Mouse (Mus musculus) hindbrain, embryonic 11.5 days (tissue): ENCODE measurements around the gene Celsr2. TPM values are rescaled to one million over a fixed set of nuclear protein-coding genes. Genes with fewer than 3 reads are reported as not detected.
A peak's percentile ranks its signal among the peaks of the same experiment; 100 is the strongest.

Experiments used
- ATAC-seq: fragments of 200-750 bp; cut with Nextera tagmentation; 2 replicates; pipeline ENCODE4 v1.8.0; 2017; ENCODE audit warnings: mild to moderate bottlenecking, moderate TSS enrichment, moderate library complexity; ENCODE audit not compliant: low FRiP score
- DNase-seq: peaks from one replicate; pipeline ENCODE4 v3.0.0-alpha.2; 2015; ENCODE audit warnings: low spot score
- H3K27ac ChIP-seq: fragments of 300-500 bp; sonication (generic); 2 replicates; pipeline ENCODE4 v1.5.1; 2014; ENCODE audit warnings: mild to moderate bottlenecking, low read depth, low read length
- H3K27me3 ChIP-seq: fragments of 300-500 bp; sonication (generic); 2 replicates; pipeline ENCODE4 v1.6.1; 2014; ENCODE audit warnings: mild to moderate bottlenecking, low read length, moderate library complexity, mixed read lengths; ENCODE audit not compliant: control insufficient read depth, insufficient read depth
- H3K36me3 ChIP-seq: fragments of 300-500 bp; sonication (generic); 2 replicates; pipeline ENCODE4 v1.6.1; 2014; ENCODE audit warnings: mild to moderate bottlenecking, low read length, moderate library complexity, mixed read lengths; ENCODE audit not compliant: control insufficient read depth, insufficient read depth
- H3K4me1 ChIP-seq: fragments of 300-500 bp; sonication (generic); replicated peaks from 2 replicates; pipeline ENCODE4 v1.6.1; 2014; ENCODE audit warnings: low read length, mixed read lengths; ENCODE audit not compliant: control insufficient read depth, insufficient read depth
- H3K4me2 ChIP-seq: fragments of 300-500 bp; sonication (generic); replicated peaks from 2 replicates; pipeline ENCODE4 v1.6.1; 2014; ENCODE audit warnings: mild to moderate bottlenecking, low read depth, low read length
- H3K4me3 ChIP-seq: fragments of 300-500 bp; sonication (generic); 2 replicates; pipeline ENCODE4 v1.5.1; 2014; ENCODE audit warnings: low read depth, low read length
- H3K9ac ChIP-seq: fragments of 300-500 bp; sonication (generic); 2 replicates; pipeline ENCODE4 v1.6.1; 2014; ENCODE audit warnings: low read depth, low read length
- H3K9me3 ChIP-seq: fragments of 300-500 bp; sonication (generic); 2 replicates; pipeline ENCODE4 v1.6.1; 2016; ENCODE audit warnings: low read length; ENCODE audit not compliant: control insufficient read depth
- WGBS: fragments of 180-500 bp; shearing (Covaris S2); extraction: QIAGEN DNeasy Blood & Tissue Kit; methylation state at CpG from one replicate; pipeline ENCODE4 v1.1.7; 2014; 5-methylcytosine and 5-hydroxymethylcytosine counted together
- polyA plus RNA-seq: library from polyadenylated mRNA; unstranded; fragments of >200 nt; fragmentation: Nextera tagmentation; extraction: Ambion mirVana; gene quantifications from 2 replicates; pipeline ENCODE4 v1.2.1, GENCODE M21; 2014

Gene Celsr2
- polyA plus RNA-seq, 1 experiment from 2014 or later = 101 TPM

DNA sequence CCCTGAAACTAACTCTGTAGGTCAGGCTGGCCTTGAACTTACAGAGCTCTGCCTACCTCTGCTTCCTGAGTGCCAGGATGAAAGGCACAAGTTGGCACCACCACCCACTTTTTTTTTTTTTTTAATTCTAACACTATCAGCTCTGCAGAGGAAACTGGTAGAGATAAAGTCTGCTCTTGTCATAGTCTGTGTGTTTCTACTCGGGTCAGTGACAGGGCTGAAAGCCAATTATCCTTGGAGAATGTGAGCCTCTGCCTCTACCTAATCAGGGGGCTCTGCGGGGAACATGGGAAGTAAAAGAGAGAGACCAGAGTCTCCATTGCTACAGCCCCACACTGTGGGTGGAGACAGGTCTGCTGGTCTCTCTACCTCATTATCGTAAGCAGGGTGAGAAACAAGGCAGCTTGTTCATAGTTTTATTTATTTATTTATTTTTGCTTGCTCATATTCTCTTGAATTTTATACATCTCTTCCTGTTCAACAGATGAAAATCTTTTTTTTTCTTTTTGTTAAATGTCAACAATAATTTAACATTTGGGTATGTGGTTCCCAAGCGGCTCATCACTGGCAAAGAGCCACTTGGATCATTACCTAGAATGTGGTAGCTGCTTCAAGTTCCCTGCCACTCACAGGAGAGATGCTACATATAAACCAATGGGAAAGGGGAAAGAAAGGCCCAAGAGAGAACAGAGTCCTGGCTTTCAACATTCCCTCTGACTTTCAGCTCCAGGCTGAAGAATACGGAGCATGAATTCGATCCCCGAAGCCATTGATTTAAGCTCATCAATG is 36.3 kb downstream of the Celsr2 start:
- Histone ChIP-seq H3K4me2 (no peak overlapping the region), H3K4me1 (no peaks in the 10 kb centered on the region; the same call in 1 of the 2 replicates), H3K9me3 (no peaks in the 10 kb centered on the region), H3K9ac (no peak overlapping the region), H3K36me3 (no peaks in the 10 kb centered on the region), H3K4me3 (no peak overlapping the region), H3K27ac (no peak overlapping the region), H3K27me3 (no peaks in the 10 kb centered on the region)
- DNase-seq (no peak), ATAC-seq (no peak)
- 90% methylated on average over 7 of the region's 7 CpGs for WGBS

GRCm38 (mm10) chr3:108372691-108373090 is 42.7 kb downstream of the Celsr2 start:
- H3K4me3 ChIP-seq = no peak overlapping the region
- no peak for ATAC-seq
- H3K9ac ChIP-seq = no peak overlapping the region

GRCm38 (mm10) chr3:108372274-108372673 is 43.1 kb downstream of the Celsr2 start:
- no peaks in the 10 kb centered on the region for H3K36me3 ChIP-seq
- ATAC-seq (no peak), DNase-seq (no peak)
- 0 out of 2 replicates have a peak, but pooled peaks cover 2% of the 10 kb centered on the region for H3K27me3 ChIP-seq
- H3K9me3 ChIP-seq = no peaks in the 10 kb centered on the region
- H3K27ac ChIP-seq = no peak overlapping the region
- H3K4me1 ChIP-seq = no peaks in the 10 kb centered on the region
- no peak overlapping the region for H3K9ac ChIP-seq
- WGBS = 77% methylated on average over 3 of the region's 3 CpGs
- H3K4me3 ChIP-seq = no peak overlapping the region
- H3K4me2 ChIP-seq = no peak overlapping the region

More at GRCm38 (mm10) chr3:108372691-108373090, 42.7 kb downstream of the Celsr2 start:
- Histone ChIP-seq H3K27ac (no peak overlapping the region), H3K4me2 (no peak overlapping the region), H3K36me3 (no peaks in the 10 kb centered on the region), H3K4me1 (no peaks in the 10 kb centered on the region), H3K27me3 (0 out of 2 replicates have a peak, but pooled peaks cover 2% of the 10 kb centered on the region), H3K9me3 (no peaks in the 10 kb centered on the region)
- DNase-seq = no peak
- 81% methylated on average over 3 of the region's 3 CpGs for WGBS

- no peaks in the 10 kb centered on the region for H3K36me3 ChIP-seq
- no peak overlapping the region for H3K9ac ChIP-seq
- no peak overlapping the region for H3K4me3 ChIP-seq
- H3K27ac ChIP-seq = no peak overlapping the region
- DNase-seq (no peak), ATAC-seq (no peak)
- H3K9me3 ChIP-seq = no peaks in the 10 kb centered on the region
- no peaks in the 10 kb centered on the region for H3K4me1 ChIP-seq
- 0 out of 2 replicates have a peak, but pooled peaks cover 2% of the 10 kb centered on the region for H3K27me3 ChIP-seq
- WGBS = 87% methylated on average over 5 of the region's 5 CpGs
- H3K4me2 ChIP-seq = no peak overlapping the region
Observed at GRCm38 (mm10) chr3:108368721-108369120, 46.6 kb downstream of the Celsr2 start.

GRCm38 (mm10) chr3:108367828-108368227 is 47.5 kb downstream of the Celsr2 start:
- H3K9me3 ChIP-seq = no peaks in the 10 kb centered on the region
- H3K4me1 ChIP-seq = no peaks in the 10 kb centered on the region
- H3K27ac ChIP-seq = no peak overlapping the region
- no peak overlapping the region for H3K4me3 ChIP-seq
- 91% methylated on average over 3 of the region's 3 CpGs for WGBS
- ATAC-seq = no peak
- no peak for DNase-seq
- no peak overlapping the region for H3K4me2 ChIP-seq
- 0 out of 2 replicates have a peak, but pooled peaks cover 2% of the 10 kb centered on the region for H3K27me3 ChIP-seq
- no peaks in the 10 kb centered on the region for H3K36me3 ChIP-seq
- no peak overlapping the region for H3K9ac ChIP-seq

DNA sequence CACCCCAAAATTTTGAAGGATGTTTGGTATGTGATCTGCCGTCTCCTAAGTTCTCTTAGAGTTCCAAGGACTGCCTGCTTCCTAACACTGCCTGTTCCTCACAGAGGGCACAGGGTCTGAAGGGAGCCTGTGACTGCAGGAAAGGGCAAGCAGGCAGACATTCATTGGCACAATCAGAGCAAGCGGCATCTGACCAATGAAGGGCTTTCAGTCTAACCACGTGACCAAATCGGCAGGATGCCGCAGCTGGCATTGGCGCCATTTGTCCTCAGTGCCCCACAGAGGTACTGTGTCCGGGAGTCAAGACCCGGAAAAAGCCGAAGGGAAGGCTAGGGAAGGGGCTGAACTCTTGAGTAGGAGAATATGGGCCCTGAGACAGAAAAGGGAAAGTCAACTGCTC is 48.2 kb downstream of the Celsr2 start:
- no peak overlapping the region for H3K4me3 ChIP-seq
- H3K9ac ChIP-seq = no peak overlapping the region
- H3K36me3 ChIP-seq = no peaks in the 10 kb centered on the region
- no peaks in the 10 kb centered on the region for H3K4me1 ChIP-seq
- DNase-seq = no peak
- ATAC-seq = peak; percentile 46; the same call in 1 of the 2 replicates
- 0 out of 2 replicates have a peak overlapping the region, but pooled peaks have one; percentile 8 for H3K4me2 ChIP-seq
- no peak overlapping the region for H3K27ac ChIP-seq
- no peaks in the 10 kb centered on the region for H3K9me3 ChIP-seq
- 62% methylated on average over 9 of the region's 9 CpGs for WGBS
- 0 out of 2 replicates have a peak, but pooled peaks cover 2% of the 10 kb centered on the region for H3K27me3 ChIP-seq

GRCm38 (mm10) chr3:108364270-108364995 is 50.9 kb downstream of the Celsr2 start, which contains the start of gene Mybphl:
TSS of gene Mybphl (plus strand) at chr3:108364911.
- no peaks in the 10 kb centered on the region for H3K27me3 ChIP-seq
- no peaks in the 10 kb centered on the region for H3K9me3 ChIP-seq
- H3K27ac ChIP-seq = no peak within 1 kb of the TSS
- H3K4me2 ChIP-seq = no peak within 1 kb of the TSS
- H3K4me3 ChIP-seq = no peak within 1 kb of the TSS
- H3K9ac ChIP-seq = no peak within 1 kb of the TSS
- H3K36me3 ChIP-seq = no peaks in the 10 kb centered on the region
- no peak for ATAC-seq
- no peak for DNase-seq
- WGBS = 76% methylated on average over 9 of the region's 9 CpGs
- peaks cover 8% of the 10 kb centered on the region for H3K4me1 ChIP-seq

GRCm38 (mm10) chr3:108363626-108364025 is 51.7 kb downstream of the Celsr2 start:
- no peak for ATAC-seq
- Histone ChIP-seq H3K9ac (no peak overlapping the region), H3K27me3 (no peaks in the 10 kb centered on the region), H3K36me3 (no peaks in the 10 kb centered on the region), H3K4me3 (no peak overlapping the region), H3K9me3 (no peaks in the 10 kb centered on the region), H3K4me1 (peaks cover 8% of the 10 kb centered on the region), H3K4me2 (no peak overlapping the region), H3K27ac (no peak overlapping the region)
- WGBS = 78% methylated on average over 3 of the region's 3 CpGs
- no peak for DNase-seq
